Mouse (Mus musculus) forebrain, postnatal 0 days (tissue): ENCODE measurements around the gene Treml4. TPM values are rescaled to one million over a fixed set of nuclear protein-coding genes. Genes with fewer than 3 reads are reported as not detected.

Experiments used
- ATAC-seq: fragments of 200-750 bp; cut with Nextera tagmentation; 2 replicates; pipeline ENCODE4 v1.8.0; 2017; ENCODE audit warnings: mild to moderate bottlenecking, moderate library complexity
- DNase-seq: peaks from one replicate; pipeline ENCODE4 v3.0.0-alpha.2; 2015
- H3K27ac ChIP-seq: fragments of 300-500 bp; sonication (generic); 2 replicates; pipeline ENCODE4 v1.5.1; 2014; ENCODE audit warnings: low read depth, mild to moderate bottlenecking, antibody characterized with exemption, low read length, moderate library complexity, mixed read lengths
- H3K27me3 ChIP-seq: fragments of 300-500 bp; sonication (generic); 2 replicates; pipeline ENCODE4 v1.6.1; 2014; ENCODE audit warnings: mild to moderate bottlenecking, low read length, mixed read lengths; ENCODE audit not compliant: insufficient read depth
- H3K36me3 ChIP-seq: fragments of 300-500 bp; sonication (generic); 2 replicates; pipeline ENCODE4 v1.6.1; 2014; ENCODE audit warnings: mild to moderate bottlenecking, moderate library complexity; ENCODE audit not compliant: insufficient read depth
- H3K4me1 ChIP-seq: fragments of 300-500 bp; sonication (generic); 2 replicates; pipeline ENCODE4 v1.6.1; 2014; ENCODE audit warnings: antibody characterized with exemption; ENCODE audit not compliant: insufficient read depth
- H3K4me2 ChIP-seq: fragments of 300-500 bp; sonication (generic); 2 replicates; pipeline ENCODE4 v1.6.1; 2014; ENCODE audit warnings: low read depth, mild to moderate bottlenecking, moderate library complexity
- H3K4me3 ChIP-seq: fragments of 300-500 bp; sonication (generic); 2 replicates; pipeline ENCODE4 v1.5.1; 2014; ENCODE audit warnings: low read depth, low read length, mixed read lengths
- H3K9ac ChIP-seq: fragments of 300-500 bp; sonication (generic); 2 replicates; pipeline ENCODE4 v1.6.1; 2014; ENCODE audit warnings: mild to moderate bottlenecking
- H3K9me3 ChIP-seq: fragments of 300-500 bp; sonication (generic); 2 replicates; pipeline ENCODE4 v1.6.1; 2016; ENCODE audit warnings: low read length
- CTCF ChIP-seq: sonication (generic); IDR thresholded peaks from 2 replicates; pipeline ENCODE4 v1.5.1; 2016; ENCODE audit warnings: antibody characterized with exemption, control low read depth, low read depth
- WGBS: fragments of 180-500 bp; shearing (Covaris S2); extraction: QIAGEN DNeasy Blood & Tissue Kit; methylation state at CpG from one replicate; pipeline ENCODE4 v1.1.7; 2014; 5-methylcytosine and 5-hydroxymethylcytosine counted together
- polyA plus RNA-seq: library from polyadenylated mRNA; unstranded; fragments of >200 nt; fragmentation: Nextera tagmentation; extraction: Ambion mirVana; gene quantifications from 2 replicates; pipeline ENCODE4 v1.2.1, GENCODE M21; 2015
- total RNA-seq: library from RNA; depleted of rRNA; stranded (reverse); fragments of >200 nt; gene quantifications from 2 replicates; pipeline ENCODE4 v1.2.3, GENCODE M21; 2014

The Treml4 gene
- total and polyA plus RNA-seq, 2 experiments from 2014 or later = not detected

GRCm38 (mm10) chr17:48264662-48265061 lies 567 bp downstream of the Treml4 start:
- ATAC-seq = no peak
- H3K4me2 ChIP-seq = no peak overlapping the region
- no peaks in the 10 kb centered on the region for H3K36me3 ChIP-seq
- H3K9ac ChIP-seq = no peak overlapping the region
- H3K4me3 ChIP-seq = no peak overlapping the region
- no peaks in the 10 kb centered on the region for H3K4me1 ChIP-seq
- H3K27me3 ChIP-seq = no peaks in the 10 kb centered on the region
- peaks cover 3% of the 10 kb centered on the region; the same call in 1 of the 2 replicates for H3K9me3 ChIP-seq
- WGBS = 94% methylated on average over 7 of the region's 7 CpGs
- no peak for TF ChIP-seq CTCF
- DNase-seq = no peak
- H3K27ac ChIP-seq = no peak overlapping the region

GRCm38 (mm10) chr17:48266138-48266537 lies 2.0 kb downstream of the Treml4 start:
- Histone ChIP-seq H3K4me2 (no peak overlapping the region), H3K9me3 (no peaks in the 10 kb centered on the region), H3K27me3 (no peaks in the 10 kb centered on the region), H3K4me1 (no peaks in the 10 kb centered on the region), H3K27ac (no peak overlapping the region), H3K4me3 (no peak overlapping the region), H3K36me3 (no peaks in the 10 kb centered on the region), H3K9ac (no peak overlapping the region)
- ATAC-seq (no peak), DNase-seq (no peak)
- 3% methylated on average over 2 of the region's 2 CpGs for WGBS
- no peak for TF ChIP-seq CTCF

GRCm38 (mm10) chr17:48266610-48267304 lies 2.7 kb downstream of the Treml4 start:
- Histone ChIP-seq H3K36me3 (no peaks in the 10 kb centered on the region), H3K9ac (no peak overlapping the region), H3K9me3 (no peaks in the 10 kb centered on the region), H3K27ac (no peak overlapping the region), H3K4me3 (no peak overlapping the region), H3K4me2 (no peak overlapping the region), H3K4me1 (no peaks in the 10 kb centered on the region), H3K27me3 (no peaks in the 10 kb centered on the region)
- no peak for TF ChIP-seq CTCF
- 34% methylated on average over 2 of the region's 2 CpGs for WGBS
- ATAC-seq = no peak
- DNase-seq = no peak

GRCm38 (mm10) chr17:48267591-48267990 lies 3.5 kb downstream of the Treml4 start:
- Histone ChIP-seq H3K9me3 (no peaks in the 10 kb centered on the region), H3K27ac (no peak overlapping the region), H3K9ac (no peak overlapping the region), H3K27me3 (no peaks in the 10 kb centered on the region), H3K4me2 (no peak overlapping the region), H3K4me3 (no peak overlapping the region), H3K4me1 (no peaks in the 10 kb centered on the region), H3K36me3 (no peaks in the 10 kb centered on the region)
- DNase-seq = no peak
- 100% methylated on average over 1 of the region's 1 CpGs for WGBS
- no peak for TF ChIP-seq CTCF
- no peak for ATAC-seq

DNA sequence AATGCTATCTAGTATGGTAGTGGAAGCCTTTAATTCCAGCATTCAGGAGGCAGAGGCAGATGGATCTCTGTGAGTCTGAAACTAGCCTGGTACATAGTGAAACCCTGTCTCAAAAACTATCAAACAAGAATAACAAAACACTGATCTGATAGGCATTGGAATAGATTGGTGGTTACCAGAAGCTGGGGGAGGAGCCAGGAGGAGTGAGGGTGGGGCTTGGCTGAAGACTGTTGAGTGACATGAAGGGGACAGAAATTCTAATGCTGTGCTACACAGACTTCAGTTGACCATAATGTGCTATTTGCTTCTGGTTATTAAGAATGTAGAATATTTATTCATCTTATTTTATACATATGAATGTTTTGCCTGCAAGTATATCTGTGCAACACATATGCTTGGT lies 4.2 kb downstream of the Treml4 start:
- no peaks in the 10 kb centered on the region for H3K9me3 ChIP-seq
- no peaks in the 10 kb centered on the region for H3K36me3 ChIP-seq
- no peak overlapping the region for H3K27ac ChIP-seq
- no peaks in the 10 kb centered on the region for H3K27me3 ChIP-seq
- H3K9ac ChIP-seq = no peak overlapping the region
- TF ChIP-seq CTCF = no peak
- DNase-seq = no peak
- H3K4me1 ChIP-seq = no peaks in the 10 kb centered on the region
- no peak overlapping the region for H3K4me2 ChIP-seq
- H3K4me3 ChIP-seq = no peak overlapping the region
- no peak for ATAC-seq

- H3K4me3 ChIP-seq = no peak overlapping the region
- no peaks in the 10 kb centered on the region for H3K4me1 ChIP-seq
- no peak for TF ChIP-seq CTCF
- no peak overlapping the region for H3K4me2 ChIP-seq
- H3K9ac ChIP-seq = no peak overlapping the region
- no peaks in the 10 kb centered on the region for H3K36me3 ChIP-seq
- no peak for ATAC-seq
- no peak for DNase-seq
- H3K9me3 ChIP-seq = no peaks in the 10 kb centered on the region
- H3K27me3 ChIP-seq = no peaks in the 10 kb centered on the region
- H3K27ac ChIP-seq = no peak overlapping the region
- 79% methylated on average over 4 of the region's 4 CpGs for WGBS
These were observed 5.7 kb downstream of the Treml4 start for GRCm38 (mm10) chr17:48269833-48270232.

DNA sequence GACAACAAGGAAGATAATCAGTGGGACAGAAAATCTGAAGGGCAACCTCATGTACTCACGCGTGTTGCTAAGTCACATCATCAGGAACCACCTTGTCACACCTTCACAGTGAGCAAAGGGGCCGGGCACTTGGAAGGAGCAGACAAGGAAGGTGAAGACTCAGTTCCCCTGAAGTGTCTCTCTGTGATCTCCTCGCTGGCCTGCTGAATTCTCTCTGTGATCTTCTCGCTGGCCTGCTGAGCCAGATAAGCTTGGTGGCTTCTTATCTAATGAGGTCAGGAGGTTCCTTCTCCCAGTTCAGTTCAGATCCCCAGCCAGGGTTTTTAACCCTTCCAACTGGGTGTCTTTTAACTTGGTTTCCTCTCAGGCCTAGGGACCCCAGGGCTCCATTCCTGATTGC lies 8.1 kb downstream of the Treml4 start:
- Histone ChIP-seq H3K9ac (no peak overlapping the region), H3K36me3 (no peaks in the 10 kb centered on the region), H3K27me3 (no peaks in the 10 kb centered on the region), H3K4me3 (no peak overlapping the region), H3K4me2 (no peak overlapping the region), H3K4me1 (no peaks in the 10 kb centered on the region), H3K27ac (no peak overlapping the region), H3K9me3 (no peaks in the 10 kb centered on the region)
- DNase-seq (no peak), ATAC-seq (no peak)
- 87% methylated on average over 5 of the region's 5 CpGs for WGBS
- no peak for TF ChIP-seq CTCF

GRCm38 (mm10) chr17:48272598-48272997 lies 8.5 kb downstream of the Treml4 start:
- Histone ChIP-seq H3K27ac (no peak overlapping the region), H3K27me3 (no peaks in the 10 kb centered on the region), H3K9me3 (no peaks in the 10 kb centered on the region), H3K4me2 (no peak overlapping the region), H3K9ac (no peak overlapping the region), H3K4me1 (no peaks in the 10 kb centered on the region), H3K36me3 (no peaks in the 10 kb centered on the region), H3K4me3 (no peak overlapping the region)
- WGBS = 93% methylated on average over 4 of the region's 4 CpGs
- ATAC-seq = no peak
- no peak for TF ChIP-seq CTCF
- no peak for DNase-seq
